Mouse (Mus musculus) urinary bladder, postnatal 4 days (tissue): Measurements from ENCODE around the gene Fads2.

Experiments
- DNase-seq, 2 experiments: peaks; one replicate each; pipeline ENCODE4 v3.0.0; 2021 to 2022; ENCODE audit warnings: low spot score in 2 of 2

The Fads2 gene

GRCm38 (mm10) chr19:10061624-10062023, 39.9 kb downstream of the Fads2 start:
- DNase-seq = no peak

- no peak for DNase-seq
Measured at GRCm38 (mm10) chr19:10060783-10061590, 40.6 kb downstream of the Fads2 start.

GRCm38 (mm10) chr19:10059911-10060567, 41.5 kb downstream of the Fads2 start:
- peak in 1 of 2 experiments; percentile 60 for DNase-seq

- no peak for DNase-seq
Measured at GRCm38 (mm10) chr19:10058876-10059427, 42.6 kb downstream of the Fads2 start.

GRCm38 (mm10) chr19:10058352-10058825, 43.2 kb downstream of the Fads2 start:
- no peak for DNase-seq

- no peak for DNase-seq
Measured at GRCm38 (mm10) chr19:10057486-10058351, 43.8 kb downstream of the Fads2 start.

GRCm38 (mm10) chr19:10056686-10057085, 44.9 kb downstream of the Fads2 start:
- no peak for DNase-seq

GRCm38 (mm10) chr19:10055783-10056660, 45.5 kb downstream of the Fads2 start:
- DNase-seq = no peak

GRCm38 (mm10) chr19:10055261-10055660, 46.3 kb downstream of the Fads2 start:
- DNase-seq = no peak

- DNase-seq = no peak
Measured at GRCm38 (mm10) chr19:10054361-10055075, 47.0 kb downstream of the Fads2 start.

- no peak for DNase-seq
Measured at GRCm38 (mm10) chr19:10053692-10054260, 47.8 kb downstream of the Fads2 start.

- DNase-seq = no peak
Measured at GRCm38 (mm10) chr19:10052698-10053097, 48.8 kb downstream of the Fads2 start.

- no peak for DNase-seq
Measured at GRCm38 (mm10) chr19:10050438-10050837, 51.1 kb downstream of the Fads2 start.

GRCm38 (mm10) chr19:10049533-10049932, 52.0 kb downstream of the Fads2 start:
- no peak for DNase-seq

- no peak for DNase-seq
Measured at GRCm38 (mm10) chr19:10046983-10047382, 54.6 kb downstream of the Fads2 start.

- DNase-seq = no peak
Measured at GRCm38 (mm10) chr19:10046346-10046745, 55.2 kb downstream of the Fads2 start.

- no peak for DNase-seq
Measured at GRCm38 (mm10) chr19:10045707-10046106, 55.8 kb downstream of the Fads2 start.

GRCm38 (mm10) chr19:10043643-10044042, 57.9 kb downstream of the Fads2 start:
- DNase-seq = no peak

- DNase-seq = no peak
Measured at GRCm38 (mm10) chr19:10042816-10043215, 58.7 kb downstream of the Fads2 start.

- DNase-seq = no peak
Measured at GRCm38 (mm10) chr19:10042232-10042631, 59.3 kb downstream of the Fads2 start.
